Mouse (Mus musculus) heart, adult 2 months (tissue): ENCODE results near the gene Atp11a. TPM values are rescaled to one million over a fixed set of nuclear protein-coding genes. Genes with fewer than 3 reads are reported as not detected.
A peak's percentile ranks its signal among the peaks of the same experiment; 100 is the strongest.

Source experiments
- DNase-seq, 2 experiments: peaks; one replicate each; pipeline ENCODE4 v3.0.0; 2021
- H3K27ac ChIP-seq: fragments of 200-600 bp; 2 replicates; pipeline ENCODE4 v1.8.1; 2022
- H3K27me3 ChIP-seq: fragments of 200-500 bp; 2 replicates; pipeline ENCODE4 v1.6.1; 2012; ENCODE audit warnings: mild to moderate bottlenecking, low read length, inconsistent platforms, mixed read lengths; ENCODE audit not compliant: control insufficient read depth, insufficient read depth
- H3K36me3 ChIP-seq: fragments of 200-500 bp; 2 replicates; pipeline ENCODE4 v1.6.1; 2012; ENCODE audit warnings: low read length, inconsistent platforms; ENCODE audit not compliant: control insufficient read depth, insufficient read depth
- H3K4me1 ChIP-seq: fragments of 200-500 bp; 2 replicates; pipeline ENCODE4 v1.6.1; 2011; ENCODE audit warnings: low read length; ENCODE audit not compliant: control insufficient read depth, insufficient read depth
- H3K4me3 ChIP-seq: fragments of 200-600 bp; 2 replicates; pipeline ENCODE4 v1.8.1; 2022
- H3K79me2 ChIP-seq: fragments of 200-500 bp; replicated peaks from 2 replicates; pipeline ENCODE4 v1.6.1; 2012; ENCODE audit warnings: mild to moderate bottlenecking, inconsistent platforms, low read length, moderate library complexity, mixed read lengths; ENCODE audit not compliant: control insufficient read depth, insufficient read depth
- H3K9ac ChIP-seq: fragments of 200-500 bp; 2 replicates; pipeline ENCODE4 v1.6.1; 2012; ENCODE audit warnings: low read depth, mild to moderate bottlenecking, control low read depth, inconsistent platforms, low read length, mixed read lengths
- CTCF ChIP-seq: fragments of 200-600 bp; IDR thresholded peaks from 2 replicates; pipeline ENCODE4 v1.8.1; 2022; ENCODE audit warnings: antibody characterized with exemption, mild to moderate bottlenecking, moderate library complexity
- EP300 ChIP-seq: fragments of 200-500 bp; IDR thresholded peaks from 2 replicates; pipeline ENCODE4 v1.6.1; 2011; ENCODE audit warnings: low read depth, low read length, control low read depth; ENCODE audit not compliant: insufficient read depth
- POLR2A ChIP-seq: fragments of 200-500 bp; IDR thresholded peaks from 2 replicates; pipeline ENCODE4 v1.6.1; 2011; ENCODE audit warnings: mild to moderate bottlenecking, low read depth, low read length, control low read depth; ENCODE audit not compliant: insufficient read depth
- WGBS: fragments of 180-500 bp; shearing (Covaris S2); methylation state at CpG from one replicate; pipeline ENCODE4 v1.1.7; 2018; 5-methylcytosine and 5-hydroxymethylcytosine counted together
- intact Hi-C: fragments of 180-260 bp; cut with DNase I; formaldehyde crosslinking; loops from one replicate; pipeline ENCODE4 v1.15.1; 2025
- polyA plus RNA-seq: library from polyadenylated mRNA; depleted of rRNA; stranded (reverse); fragments of >200 nt; gene quantifications from 2 replicates; pipeline ENCODE4 v1.2.3, GENCODE M21; 2012
- total RNA-seq, 2 experiments: library from RNA; stranded (reverse); gene quantifications; 2 replicates each; pipeline ENCODE4 v1.2.3; 2021

Gene Atp11a
- total and polyA plus RNA-seq, 3 experiments: 56.0 to 80.1 (median 79.5) TPM

- Histone ChIP-seq H3K27ac (no peak overlapping the region), H3K27me3 (no peaks in the 10 kb centered on the region)
- intact Hi-C loops: loop anchor here (10.0 kb wide), 1 partner anchor 351 kb away; the partner anchor contains the start of genes Cul4a and Pcid2
These were observed 2.7 kb upstream of the Atp11a start for GRCm38 (mm10) chr8:12754115-12754514.

GRCm38 (mm10) chr8:12755312-12755711 is 1.5 kb upstream of the Atp11a start:
- no peaks in the 10 kb centered on the region for H3K79me2 ChIP-seq
- H3K36me3 ChIP-seq: no peaks in the 10 kb centered on the region
- no peak for TF ChIP-seq POLR2A
- TF ChIP-seq CTCF: peak; percentile 77
- TF ChIP-seq EP300: peak; percentile 51; the same call in 1 of the 2 replicates
- peak overlapping the region; percentile 81; the same call in 1 of the 2 replicates for H3K27ac ChIP-seq
- H3K27me3 ChIP-seq: no peaks in the 10 kb centered on the region
- intact Hi-C loops: loop anchor here (1.0 to 10.0 kb wide), 3 partner anchors 56 to 407 kb away; partner anchors contain the start of genes Cul4a and Pcid2
- 21% methylated on average over 2 of the region's 2 CpGs for WGBS
- H3K4me1 ChIP-seq: no peaks in the 10 kb centered on the region
- DNase-seq: peak in 1 of 2 experiments; percentile 33
- H3K9ac ChIP-seq: no peak overlapping the region
- no peak overlapping the region for H3K4me3 ChIP-seq

More at GRCm38 (mm10) chr8:12754115-12754514, 2.7 kb upstream of the Atp11a start:
- no peaks in the 10 kb centered on the region for H3K36me3 ChIP-seq
- H3K79me2 ChIP-seq: no peaks in the 10 kb centered on the region
- no peak overlapping the region for H3K4me3 ChIP-seq
- WGBS: 49% methylated on average over 5 of the region's 5 CpGs
- TF ChIP-seq EP300: no peak
- TF ChIP-seq CTCF: no peak
- no peak for TF ChIP-seq POLR2A
- H3K4me1 ChIP-seq: no peaks in the 10 kb centered on the region
- no peak overlapping the region for H3K9ac ChIP-seq
- DNase-seq: no peak

- Histone ChIP-seq H3K27ac (peak overlapping the region; percentile 81), H3K79me2 (no peaks in the 10 kb centered on the region), H3K4me3 (no peak overlapping the region), H3K9ac (no peak overlapping the region), H3K4me1 (peaks cover 2% of the 10 kb centered on the region; the same call in 1 of the 2 replicates), H3K27me3 (no peaks in the 10 kb centered on the region), H3K36me3 (no peaks in the 10 kb centered on the region)
- WGBS: 80% methylated on average over 5 of the region's 5 CpGs
- intact Hi-C loops: loop anchor here (1.0 to 10.0 kb wide), 4 partner anchors 55 to 533 kb away; partner anchors contain the start of genes Cul4a, Dcun1d2, Pcid2 and Tmco3
- TF ChIP-seq POLR2A (no peak), CTCF (no peak), EP300 (no peak)
- DNase-seq: peak in 1 of 2 experiments; percentile 27
These were observed 988 bp upstream of the Atp11a start for GRCm38 (mm10) chr8:12755826-12756225.

- Histone ChIP-seq H3K27ac (peak overlapping the region; percentile 81), H3K9ac (peak overlapping the region; percentile 81), H3K36me3 (no peaks in the 10 kb centered on the region), H3K79me2 (no peaks in the 10 kb centered on the region), H3K4me1 (peaks cover 2% of the 10 kb centered on the region; the same call in 1 of the 2 replicates), H3K27me3 (no peaks in the 10 kb centered on the region), H3K4me3 (peak overlapping the region; percentile 94)
- TF ChIP-seq POLR2A: no peak
- no peak for TF ChIP-seq CTCF
- TF ChIP-seq EP300: no peak
- intact Hi-C loops: loop anchor here (2.0 to 10.0 kb wide), 3 partner anchors 347 to 531 kb away; partner anchors contain the start of genes Cul4a, Dcun1d2, Pcid2 and Tmco3
- WGBS: 2% methylated on average over 59 of the region's 61 CpGs
- DNase-seq: peak in 1 of 2 experiments; percentile 64
These were observed 572 bp downstream of the Atp11a start for GRCm38 (mm10) chr8:12757231-12757940.

GRCm38 (mm10) chr8:12759963-12760362 is 3.1 kb downstream of the Atp11a start:
- H3K27me3 ChIP-seq: no peaks in the 10 kb centered on the region
- H3K4me1 ChIP-seq: peaks cover 4% of the 10 kb centered on the region; the same call in 1 of the 2 replicates
- intact Hi-C loops: loop anchor here (2.0 to 10.0 kb wide), 3 partner anchors 17 to 402 kb away; partner anchors contain the start of genes Cul4a and Pcid2
- H3K4me3 ChIP-seq: no peak overlapping the region
- no peak overlapping the region for H3K27ac ChIP-seq
- DNase-seq: no peak
- WGBS: 87% methylated on average over 3 of the region's 3 CpGs
- no peak for TF ChIP-seq EP300
- TF ChIP-seq POLR2A: no peak
- no peak overlapping the region for H3K9ac ChIP-seq
- H3K79me2 ChIP-seq: 0 out of 2 replicates have a peak, but pooled peaks cover 2% of the 10 kb centered on the region
- H3K36me3 ChIP-seq: no peaks in the 10 kb centered on the region; the same call in 1 of the 2 replicates
